Mouse (Mus musculus): ENCODE measurements around the gene Dennd2c.

Gene Dennd2c

DNA sequence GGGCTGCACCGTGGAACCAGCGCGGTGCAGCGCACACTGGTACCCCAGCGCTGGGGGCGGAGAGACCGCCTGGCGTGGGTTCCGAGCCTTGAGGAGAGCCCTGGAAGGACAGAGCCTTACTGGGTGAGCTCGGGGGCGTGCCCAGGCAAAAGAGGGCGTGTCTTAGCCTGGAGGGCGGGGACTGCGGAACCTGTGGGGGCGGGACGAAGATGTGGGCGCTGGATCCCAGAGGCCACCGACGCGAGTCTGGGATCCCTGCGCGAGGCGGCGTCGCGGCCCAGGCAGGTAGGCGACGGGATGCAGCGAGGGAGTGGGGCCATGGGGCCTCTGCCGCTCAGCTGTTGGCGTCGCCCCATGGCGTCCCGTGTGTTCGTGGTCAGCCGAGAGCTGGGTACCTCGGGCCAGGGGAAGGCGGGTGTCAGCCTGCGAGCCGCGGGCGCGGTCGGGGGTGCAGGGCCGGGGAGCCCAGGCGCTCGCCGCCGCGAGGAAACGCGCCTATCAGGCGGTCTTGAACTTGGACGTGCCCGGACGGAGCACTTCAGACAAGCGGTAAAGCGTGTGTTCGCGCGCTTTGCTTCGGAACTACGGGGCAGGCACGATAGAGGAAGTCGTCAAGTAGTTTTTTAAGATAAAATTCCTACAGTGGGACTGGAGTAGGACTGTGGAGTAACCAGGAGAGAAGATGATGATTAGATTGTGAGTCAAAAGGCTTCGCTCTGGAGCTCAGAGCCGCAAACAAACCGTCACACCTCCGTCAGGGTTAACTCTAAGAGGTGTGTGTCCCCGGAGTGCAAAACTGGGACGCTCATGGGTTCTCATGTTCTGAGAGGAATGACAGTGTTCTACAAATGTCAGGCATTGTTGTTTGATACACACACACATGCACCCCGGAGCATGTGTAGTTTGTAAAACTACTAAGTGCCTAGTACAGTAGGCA, at the start of gene Dennd2c:
TSS of gene Dennd2c (plus strand) at position 151 of the 937 bp plus-strand sequence.
- peak; percentile 91 for DNase-seq (ENCODE audit: low spot score)

DNA sequence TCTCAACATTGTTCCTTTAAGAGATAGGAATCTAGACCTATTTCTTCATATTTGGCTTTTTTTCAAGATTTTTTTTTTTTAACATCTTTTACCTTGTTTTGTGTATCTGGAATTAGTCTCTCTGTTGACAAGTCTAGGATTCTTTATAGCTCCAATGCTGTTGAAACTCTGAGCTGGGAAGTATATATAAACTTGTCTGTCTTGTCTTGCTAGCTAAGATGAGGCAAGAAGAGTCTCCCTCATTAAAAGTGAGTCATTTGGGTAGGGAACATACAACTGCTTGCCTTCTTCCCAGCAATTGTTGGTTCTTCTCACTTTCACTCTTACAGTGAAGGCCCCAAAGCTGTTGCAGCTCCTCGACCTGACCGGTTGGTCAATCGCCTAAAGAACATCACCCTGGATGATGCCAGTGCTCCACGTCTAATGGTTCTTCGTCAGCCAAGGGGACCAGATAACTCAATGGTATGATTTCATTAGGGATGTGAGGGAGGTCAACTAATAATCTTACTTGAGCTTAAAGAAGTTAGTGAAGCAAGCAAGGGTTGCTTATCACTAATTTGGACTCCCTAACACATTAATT, 46.3 kb upstream of the Dennd2c start:
- no peak for DNase-seq (ENCODE audit: low spot score)

DNA sequence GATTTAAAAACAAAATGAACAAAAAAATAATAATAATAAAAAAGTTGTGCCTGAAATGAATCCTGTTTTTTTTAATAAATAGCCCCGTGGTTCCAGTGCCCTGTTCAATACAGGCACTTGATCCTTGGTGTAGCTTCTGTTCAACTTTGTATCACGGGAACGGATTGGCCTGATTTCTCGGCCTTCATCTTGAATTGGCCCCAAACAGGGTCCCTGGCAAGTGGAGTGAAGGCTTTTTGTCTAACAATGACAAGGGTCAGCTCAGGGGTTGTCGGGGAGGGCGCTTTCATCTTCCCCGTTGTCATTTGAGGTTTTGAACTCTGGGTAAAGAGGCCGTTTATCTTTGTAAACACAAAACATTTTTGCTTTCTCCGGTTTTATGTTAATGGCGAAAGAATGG, 44.7 kb upstream of the Dennd2c start:
- DNase-seq (ENCODE audit: low spot score): peak; percentile 80

DNA sequence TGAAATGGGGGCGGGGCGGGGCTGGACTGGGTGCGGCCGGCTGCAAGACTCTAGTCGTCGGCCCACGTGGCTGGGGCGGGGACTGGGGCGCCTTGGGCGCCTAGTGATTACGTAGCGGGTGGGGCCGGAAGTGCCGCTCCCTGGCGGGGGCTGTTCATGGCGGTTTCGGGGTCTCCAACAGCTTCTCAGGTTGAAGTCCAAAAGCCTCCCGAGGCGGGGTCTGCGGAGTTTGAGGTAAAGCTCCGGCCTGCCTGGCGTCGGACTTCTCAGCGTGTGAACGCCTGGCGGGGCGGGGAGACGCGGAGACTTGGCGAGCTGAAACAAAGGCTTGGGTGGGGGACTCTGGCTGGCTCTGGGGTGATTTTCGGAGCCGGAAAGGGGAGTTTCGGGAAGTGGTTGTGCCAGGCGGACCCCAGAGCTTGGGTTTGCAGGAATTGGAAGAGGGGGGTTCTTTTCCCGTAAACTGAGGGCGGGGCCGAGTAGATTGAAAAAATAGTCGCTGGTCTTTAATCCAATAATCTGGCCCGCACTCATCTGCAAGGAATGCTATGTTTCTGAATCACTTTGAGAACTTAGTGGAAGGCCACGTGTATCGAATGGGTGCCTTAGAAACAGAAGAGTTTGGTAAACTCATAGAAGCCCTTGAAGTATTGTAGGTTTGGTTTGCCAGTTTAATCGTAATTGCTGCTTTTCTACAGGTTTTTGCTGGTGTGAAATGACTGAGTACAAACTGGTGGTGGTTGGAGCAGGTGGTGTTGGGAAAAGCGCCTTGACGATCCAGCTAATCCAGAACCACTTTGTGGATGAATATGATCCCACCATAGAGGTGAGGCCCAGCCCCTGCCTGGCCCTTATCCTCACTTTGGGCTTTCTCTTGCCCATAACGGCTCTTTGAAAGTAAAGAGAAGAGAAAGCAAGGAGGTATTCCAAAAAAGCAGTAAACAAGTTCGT, 43.9 kb upstream of the Dennd2c start, which contains the start of gene Nras:
TSS of gene Nras (plus strand) at position 79 of the 951 bp plus-strand sequence.
- DNase-seq (ENCODE audit: low spot score): peak; percentile 93

DNA sequence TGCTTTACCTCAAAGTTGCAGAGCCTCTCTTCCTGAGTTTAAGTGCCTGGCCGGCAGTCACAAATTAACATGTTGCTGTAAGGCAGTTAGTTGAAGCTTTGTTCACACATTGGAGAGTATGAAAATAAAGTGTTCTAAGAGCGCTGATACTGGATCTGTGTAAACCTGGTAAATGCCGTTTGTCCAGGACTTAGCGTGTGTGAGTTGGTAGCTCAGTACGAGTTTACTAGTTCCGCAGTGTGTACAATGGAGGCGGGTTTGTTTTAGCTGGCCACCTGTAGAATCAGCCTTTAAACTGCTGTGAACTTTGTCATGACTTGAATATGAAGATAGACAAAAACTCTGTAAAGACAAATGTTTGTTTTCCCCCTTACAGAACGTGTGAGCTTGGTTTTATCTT, 35.5 kb upstream of the Dennd2c start:
- no peak for DNase-seq (ENCODE audit: low spot score)

DNA sequence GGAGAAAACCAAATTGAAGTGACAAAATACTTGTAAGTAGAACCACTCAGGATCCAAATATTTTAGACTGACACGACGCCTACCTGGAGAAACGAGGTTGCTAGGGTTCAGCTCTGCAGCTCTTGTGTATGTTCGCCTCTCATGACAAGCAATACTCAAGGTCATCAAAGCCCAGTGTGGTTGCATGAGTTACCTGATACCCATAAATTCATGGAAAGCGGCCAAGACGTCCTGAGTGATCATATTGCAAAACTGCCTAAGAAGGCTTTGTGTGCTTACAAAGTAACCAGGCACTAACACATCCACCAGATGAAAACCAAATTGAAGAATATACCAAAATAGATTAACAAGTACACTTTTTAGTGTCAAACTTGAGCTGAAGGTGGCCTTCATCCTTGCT, 33.4 kb upstream of the Dennd2c start:
- no peak for DNase-seq (ENCODE audit: low spot score)

DNA sequence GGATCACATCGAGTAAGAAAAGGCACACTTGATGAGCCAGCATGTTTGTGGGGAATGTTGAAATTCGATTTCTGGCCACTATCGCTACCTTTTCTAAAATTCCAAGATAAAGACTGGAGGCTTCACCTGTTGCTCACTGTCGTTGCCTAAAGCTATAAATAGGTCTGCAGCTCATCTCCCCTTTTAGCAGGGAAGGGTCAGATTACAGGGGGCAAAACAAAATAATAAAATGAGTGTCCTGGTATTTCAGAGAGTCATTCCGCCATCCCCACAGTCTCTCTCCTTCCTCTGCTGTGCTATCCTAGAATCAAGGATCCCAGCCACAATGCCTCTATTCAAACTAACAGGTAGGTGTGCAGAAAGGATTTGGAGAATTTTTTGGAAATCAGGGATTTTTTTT, 28.6 kb upstream of the Dennd2c start, which contains the start of gene Ampd1:
TSS of gene Ampd1 (plus strand) at position 244 of the 400 bp plus-strand sequence.
- DNase-seq (ENCODE audit: low spot score): no peak

DNA sequence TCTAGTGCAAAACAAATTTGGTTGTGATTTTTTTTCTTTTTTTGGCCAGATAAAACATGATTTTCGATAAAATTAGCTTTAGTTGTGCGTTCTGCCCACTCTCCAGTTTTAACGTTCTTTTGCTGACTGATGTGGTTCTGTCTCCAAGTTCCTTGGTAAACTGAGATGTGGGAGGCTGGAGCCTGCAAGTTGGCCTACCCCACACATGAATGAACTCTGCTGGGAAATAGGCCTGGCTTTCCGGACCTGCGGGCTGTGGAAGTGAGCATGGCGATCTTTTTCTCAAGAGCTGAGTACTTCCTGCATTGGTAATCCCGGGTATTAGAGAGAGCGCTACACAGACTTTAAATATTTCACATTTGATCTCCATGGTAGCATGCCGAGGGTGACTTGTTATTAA, 26.5 kb upstream of the Dennd2c start:
- no peak for DNase-seq (ENCODE audit: low spot score)

DNA sequence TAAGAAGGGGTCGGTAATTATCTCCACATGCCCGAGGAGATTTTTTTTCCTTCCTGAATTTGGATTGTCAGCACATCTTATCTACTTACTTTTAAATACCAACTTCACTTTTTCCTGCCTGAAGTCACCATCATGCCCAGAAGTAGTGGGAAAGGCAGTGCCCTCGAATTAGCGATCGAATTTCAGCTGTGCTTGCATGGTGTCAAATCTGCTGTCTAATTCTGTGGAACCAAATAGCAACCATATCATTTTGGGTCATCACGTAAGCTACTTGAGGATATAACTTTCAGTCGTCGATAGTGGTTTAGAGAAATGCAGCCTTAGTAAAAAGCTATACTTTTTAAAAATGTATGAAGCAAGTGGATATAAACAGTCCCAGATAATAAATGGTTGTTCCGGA, 25.9 kb upstream of the Dennd2c start:
- no peak for DNase-seq (ENCODE audit: low spot score)

DNA sequence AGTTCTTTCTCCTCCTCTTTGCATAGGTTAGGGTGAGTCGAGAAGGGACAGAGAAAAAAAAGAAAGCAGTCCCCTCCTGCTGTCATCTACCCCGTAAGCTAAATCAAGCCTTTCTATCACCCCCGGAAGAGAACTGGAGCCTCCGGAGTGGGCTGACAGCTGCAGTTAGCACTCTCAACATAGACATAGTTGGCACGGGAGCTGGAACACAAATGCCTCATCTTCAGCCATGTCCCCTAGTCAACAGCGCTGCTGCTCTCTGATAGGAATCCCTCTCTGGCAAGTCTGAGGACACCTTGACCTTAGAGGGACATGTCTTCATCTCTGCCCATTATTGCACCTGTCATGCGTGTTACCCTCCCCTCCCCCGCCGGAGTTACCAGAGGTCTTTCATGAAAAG, 23.1 kb upstream of the Dennd2c start:
- no peak for DNase-seq (ENCODE audit: low spot score)

DNA sequence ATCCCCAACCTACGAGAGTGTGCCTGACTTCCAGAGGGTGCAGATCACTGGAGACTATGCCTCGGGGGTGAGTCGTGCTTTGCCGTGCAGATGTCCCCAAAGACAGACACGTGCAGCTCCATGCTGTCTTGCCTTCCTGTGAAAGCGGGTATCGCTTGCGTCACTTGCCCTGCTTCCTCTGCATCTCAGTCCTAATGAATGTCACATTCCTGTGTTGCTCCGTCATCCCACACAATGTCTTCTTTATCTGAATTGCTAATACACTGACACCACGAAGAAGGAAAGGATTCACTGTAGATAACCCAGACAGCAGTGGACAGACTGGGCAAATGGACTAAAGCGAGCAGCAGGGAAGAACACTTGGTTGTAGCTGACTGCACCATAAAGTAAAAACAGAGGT, 21.4 kb upstream of the Dennd2c start:
- DNase-seq (ENCODE audit: low spot score): peak; percentile 12

DNA sequence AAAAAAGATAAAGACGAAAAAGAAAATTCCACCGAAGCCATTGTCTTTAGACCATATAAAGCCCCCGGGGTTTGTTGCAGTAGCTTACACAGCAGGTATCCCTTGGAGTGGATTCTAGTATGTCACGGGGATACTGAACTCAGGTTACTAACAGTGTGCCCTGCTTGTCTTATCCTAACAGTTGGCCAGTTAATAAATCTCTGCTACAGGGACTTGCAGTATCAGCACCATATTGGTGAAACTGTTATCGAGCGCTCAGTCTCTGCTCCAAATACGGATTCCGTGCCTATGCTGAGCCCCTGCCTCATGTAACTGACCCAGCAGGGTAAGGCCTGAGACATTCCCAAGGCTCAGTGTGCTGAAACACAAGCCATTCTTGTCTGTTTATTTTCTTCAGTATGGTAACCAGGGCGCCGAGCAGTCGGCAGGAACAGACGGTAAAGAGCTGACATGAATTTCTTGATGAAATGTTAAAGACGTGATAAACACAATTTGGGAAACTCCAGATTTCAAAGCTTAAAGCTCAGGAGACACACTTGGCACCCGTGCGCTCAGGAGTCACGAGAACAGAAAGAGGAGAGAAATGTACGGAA, 20.4 kb upstream of the Dennd2c start:
- DNase-seq (ENCODE audit: low spot score): no peak

DNA sequence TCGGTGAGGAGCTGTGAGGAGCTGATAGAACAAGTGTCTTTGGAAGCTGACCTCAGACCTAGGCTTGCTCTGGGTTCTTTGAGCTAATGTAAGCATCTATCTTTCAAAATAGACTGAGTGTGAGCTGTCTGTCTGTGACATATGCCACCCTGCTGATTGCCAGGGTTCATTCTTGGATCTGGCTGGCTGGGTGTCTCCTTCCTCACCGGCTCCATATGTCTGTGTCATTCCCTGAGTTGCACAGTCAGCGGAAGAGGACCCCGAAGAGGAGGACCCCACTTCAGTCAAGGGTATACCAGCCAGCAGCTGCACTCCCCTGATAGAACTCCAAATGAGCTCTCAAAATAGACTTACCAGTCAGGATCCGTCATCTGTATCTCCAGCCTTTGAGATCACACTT, 19.6 kb upstream of the Dennd2c start:
- DNase-seq (ENCODE audit: low spot score): no peak

DNA sequence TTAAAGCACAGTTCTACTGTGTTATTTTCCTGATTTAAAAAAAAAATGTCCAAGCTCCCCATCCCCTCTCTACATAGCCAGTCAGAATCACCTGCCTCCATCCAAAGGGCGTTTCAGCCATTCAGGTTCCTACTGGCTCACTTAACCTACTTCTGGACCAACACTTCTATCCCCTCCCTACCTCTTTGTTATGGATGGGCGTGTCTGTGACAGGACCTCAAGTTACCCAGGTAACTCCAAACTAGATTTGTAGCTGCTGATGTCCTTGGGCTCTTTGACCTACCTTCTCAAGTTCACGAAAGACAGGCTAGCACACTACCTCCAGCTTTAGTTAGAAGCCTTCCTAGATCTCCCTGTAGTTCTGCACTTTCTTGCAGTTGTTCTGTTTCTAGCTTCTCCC, 16.4 kb upstream of the Dennd2c start:
- DNase-seq (ENCODE audit: low spot score): no peak

DNA sequence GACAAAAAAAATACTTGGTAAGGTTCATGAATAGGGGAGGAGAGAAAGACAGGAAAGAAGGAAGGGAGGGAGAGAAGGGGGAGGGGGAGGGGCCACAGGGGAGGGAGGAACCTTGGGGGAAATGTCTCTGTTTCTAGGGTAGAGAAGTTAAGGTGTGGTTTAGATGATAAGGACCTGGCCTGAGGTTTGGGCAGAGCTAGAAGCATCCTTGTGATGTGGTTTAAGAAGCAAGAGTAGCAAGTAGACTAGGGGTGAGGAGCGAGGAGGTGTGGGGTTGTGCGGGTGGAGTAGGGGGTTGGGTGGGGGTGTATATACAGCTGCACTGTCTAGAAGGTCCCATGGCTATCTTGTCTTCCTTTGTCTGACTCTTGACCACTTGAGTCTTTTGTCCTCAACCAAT, 10.7 kb upstream of the Dennd2c start:
- DNase-seq (ENCODE audit: low spot score): no peak

DNA sequence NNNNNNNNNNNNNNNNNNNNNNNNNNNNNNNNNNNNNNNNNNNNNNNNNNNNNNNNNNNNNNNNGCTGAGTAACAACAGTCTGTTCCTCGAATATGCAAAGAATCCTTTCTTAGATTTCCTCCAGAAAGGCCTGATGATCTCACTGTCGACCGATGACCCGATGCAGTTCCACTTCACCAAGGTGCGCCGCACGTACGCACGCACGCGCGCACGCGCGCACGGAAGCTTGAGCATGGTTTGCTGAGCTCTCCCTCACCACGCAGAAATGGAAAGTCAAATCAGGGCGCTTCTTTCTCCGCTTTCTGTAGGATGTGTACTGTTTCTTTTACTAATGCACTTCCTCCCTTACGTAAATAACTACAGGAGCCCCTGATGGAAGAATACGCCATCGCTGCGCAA, 3.7 kb upstream of the Dennd2c start:
- DNase-seq (ENCODE audit: low spot score): no peak

DNA sequence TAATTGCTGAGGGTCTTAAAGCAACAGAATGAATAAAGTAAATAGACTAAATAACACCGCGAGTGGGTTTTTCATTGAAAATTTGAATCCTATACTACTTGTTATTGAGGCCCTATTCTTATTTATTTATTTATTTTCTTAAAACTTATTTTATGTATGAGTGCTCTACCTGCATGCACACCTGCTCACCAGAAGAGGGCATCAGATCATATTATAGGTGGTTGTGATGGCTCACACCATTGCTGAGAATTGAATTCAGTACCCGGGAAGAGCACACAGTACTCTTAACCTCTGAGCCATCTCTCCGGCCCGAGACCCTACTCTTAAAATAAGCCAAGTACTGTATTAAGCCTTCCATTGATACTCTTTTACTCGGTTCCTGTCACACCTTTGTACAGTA, 2.7 kb upstream of the Dennd2c start:
- no peak for DNase-seq (ENCODE audit: low spot score)

DNA sequence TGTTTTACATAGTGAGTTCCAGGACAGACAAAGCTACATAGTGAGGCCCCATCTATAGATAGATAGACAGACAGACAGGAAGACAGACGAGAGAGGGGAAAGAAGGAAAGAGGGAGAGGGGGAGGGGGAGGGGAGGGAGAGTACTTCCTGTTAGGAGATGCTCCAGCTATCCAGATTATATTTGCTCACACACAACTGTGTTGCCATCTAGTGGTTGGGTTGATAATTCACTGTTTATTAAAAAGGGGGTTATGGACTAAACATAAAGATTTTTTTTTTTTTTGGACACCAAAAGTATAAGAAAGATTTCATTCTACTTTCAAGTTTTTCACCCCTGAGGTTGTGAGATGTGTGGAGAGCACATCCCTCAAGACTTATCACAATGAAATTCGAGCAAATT, 1.7 kb upstream of the Dennd2c start:
- DNase-seq (ENCODE audit: low spot score): no peak

DNA sequence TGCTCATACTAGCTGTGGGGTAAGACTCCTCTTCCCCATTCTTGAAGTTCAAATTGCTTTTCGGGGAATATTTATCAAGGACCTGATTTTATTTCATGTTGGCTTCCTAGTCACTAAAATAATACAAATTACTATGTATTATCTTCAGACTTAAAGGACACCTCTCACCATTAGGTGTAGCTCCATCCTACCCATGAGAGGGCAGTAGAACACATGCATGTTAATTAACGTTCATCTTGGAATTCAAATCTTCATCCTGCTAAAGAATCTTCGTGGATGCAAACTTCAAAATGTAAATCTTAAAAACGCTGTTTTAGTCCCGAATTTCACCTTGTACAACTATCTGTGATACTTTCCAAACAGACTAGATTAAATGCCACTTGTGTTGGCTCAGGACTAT, 1.2 kb upstream of the Dennd2c start:
- no peak for DNase-seq (ENCODE audit: low spot score)

DNA sequence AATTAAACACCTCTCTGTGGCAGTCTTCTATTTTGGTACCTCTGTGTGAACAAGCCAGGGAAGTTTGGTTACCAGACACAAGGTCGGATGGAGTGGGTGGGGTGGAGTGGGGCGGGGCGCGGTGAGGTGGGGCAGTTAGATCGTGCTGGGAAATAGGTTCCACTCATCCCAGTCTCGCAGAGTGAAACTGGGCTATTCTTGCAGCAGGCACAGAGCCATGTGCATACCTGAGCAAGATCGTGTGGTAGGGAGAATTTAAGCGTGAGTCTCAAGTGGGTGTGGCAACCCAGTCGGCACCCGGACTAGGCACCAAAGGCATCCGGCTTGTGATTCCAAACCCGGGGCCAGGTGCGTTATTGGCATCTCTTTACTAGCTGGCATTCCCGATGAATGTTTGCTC, 495 bp upstream of the Dennd2c start:
- DNase-seq (ENCODE audit: low spot score): peak; percentile 9

DNA sequence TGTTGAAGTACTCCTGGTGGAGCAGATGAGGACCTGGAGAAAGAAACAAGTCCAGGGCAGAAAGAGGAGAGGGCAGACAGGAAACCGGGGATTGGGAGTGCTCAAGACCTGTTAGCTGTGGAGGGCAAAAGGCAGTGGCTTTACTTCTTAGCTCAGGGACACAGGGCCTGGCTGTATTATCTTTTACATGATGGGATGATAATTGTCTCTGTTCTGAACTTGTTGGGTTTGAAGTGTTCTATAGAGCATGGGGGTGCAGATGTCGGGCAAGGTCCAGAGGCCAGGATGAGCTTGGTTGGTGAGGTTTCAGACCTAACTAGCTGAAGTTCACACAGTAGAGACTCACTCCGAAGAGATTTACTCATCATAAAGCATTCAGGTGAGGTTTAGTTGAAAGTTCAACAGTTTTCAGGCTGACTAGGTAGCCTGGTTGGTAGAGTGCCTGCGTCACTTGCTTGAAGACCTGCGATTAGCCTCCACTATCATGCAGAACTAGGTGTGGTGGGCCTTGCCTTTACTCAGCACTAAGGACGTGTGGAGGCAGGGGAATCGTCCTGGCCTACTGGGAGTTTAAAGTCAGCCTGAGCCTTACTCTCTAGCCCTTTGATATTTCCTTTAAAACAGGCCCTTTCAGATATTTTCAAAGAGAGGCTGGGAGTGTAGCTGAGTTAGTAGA, 5.3 kb downstream of the Dennd2c start:
- no peak for DNase-seq (ENCODE audit: low spot score)

Data from embryo, embryonic 10 days (tissue).